Mouse (Mus musculus): ENCODE data around the gene Hist2h2ab. TPM values are rescaled to one million over a fixed set of nuclear protein-coding genes. Genes with fewer than 3 reads are reported as not detected.
A peak's percentile ranks its signal among the peaks of the same experiment; 100 is the strongest.

Gene Hist2h2ab
- total and polyA plus RNA-seq, 3 experiments: 0.14 to 435 (median 38.7) TPM

- no peaks in the 10 kb centered on the region for H3K36me3 ChIP-seq (replicated peaks)
- DNase-seq (ENCODE audit: low spot score) (no peak), ATAC-seq (ENCODE audit: extremely low read depth, insufficient number of reproducible peaks, low FRiP score, poor library complexity, severe bottlenecking) (no peak)
- H3K9me3 ChIP-seq (replicated peaks): no peaks in the 10 kb centered on the region
- H3K27me3 ChIP-seq (ENCODE audit: insufficient read depth, low read length): no peaks in the 10 kb centered on the region
- peak overlapping the region; percentile 56 for H3K4me3 ChIP-seq (ENCODE audit: low read depth, low read length)
- H3K4me1 ChIP-seq (ENCODE audit: insufficient read depth, low read depth, low read length): peaks cover 42% of the 10 kb centered on the region
- no peak for TF ChIP-seq GATA1 (IDR thresholded peaks at IDR 0.05; ENCODE audit: borderline replicate concordance, low read length)
- peak; percentile 81; the same call in 1 of the 2 replicates for TF ChIP-seq POLR2AphosphoS5 (IDR thresholded peaks at IDR 0.05; ENCODE audit: insufficient replicate concordance, low read depth, low read length)
- TF ChIP-seq GATA2 (IDR thresholded peaks at IDR 0.05; ENCODE audit: borderline replicate concordance, low read depth, low read length): no peak
- no peak for TF ChIP-seq CTCF (IDR thresholded peaks at IDR 0.05; ENCODE audit: low read depth, low read length)
- no peak for TF ChIP-seq TAL1 (conservative IDR thresholded peaks at IDR 0.05; ENCODE audit: low read depth, low read length)
Observed at GRCm38 (mm10) chr3:96247356-96248140, 27.9 kb downstream of the Hist2h2ab start.

- Histone ChIP-seq H3K27me3 (ENCODE audit: insufficient read depth, low read length) (no peaks in the 10 kb centered on the region), H3K4me1 (ENCODE audit: insufficient read depth, low read depth, low read length) (peaks cover 42% of the 10 kb centered on the region), H3K36me3 (replicated peaks) (no peaks in the 10 kb centered on the region), H3K4me3 (ENCODE audit: low read depth, low read length) (no peak overlapping the region), H3K9me3 (replicated peaks) (no peaks in the 10 kb centered on the region)
- TF ChIP-seq CTCF (IDR thresholded peaks at IDR 0.05; ENCODE audit: low read depth, low read length): no peak
- TF ChIP-seq GATA2 (IDR thresholded peaks at IDR 0.05; ENCODE audit: borderline replicate concordance, low read depth, low read length): no peak
- peak; percentile 74; the same call in 1 of the 2 replicates for TF ChIP-seq POLR2AphosphoS5 (IDR thresholded peaks at IDR 0.05; ENCODE audit: insufficient replicate concordance, low read depth, low read length)
- no peak for ATAC-seq (ENCODE audit: extremely low read depth, insufficient number of reproducible peaks, low FRiP score, poor library complexity, severe bottlenecking)
- no peak for DNase-seq (ENCODE audit: low spot score)
Observed at GRCm38 (mm10) chr3:96248141-96249033, 28.7 kb downstream of the Hist2h2ab start.

GRCm38 (mm10) chr3:96249034-96249345, 29.3 kb downstream of the Hist2h2ab start:
- Histone ChIP-seq H3K4me1 (ENCODE audit: insufficient read depth, low read depth, low read length) (peaks cover 41% of the 10 kb centered on the region), H3K36me3 (replicated peaks) (no peaks in the 10 kb centered on the region), H3K27me3 (ENCODE audit: insufficient read depth, low read length) (no peaks in the 10 kb centered on the region), H3K4me3 (ENCODE audit: low read depth, low read length) (no peak overlapping the region), H3K9me3 (replicated peaks) (no peaks in the 10 kb centered on the region)
- ATAC-seq (ENCODE audit: extremely low read depth, insufficient number of reproducible peaks, low FRiP score, poor library complexity, severe bottlenecking) (no peak), DNase-seq (ENCODE audit: low spot score) (no peak)
- TF ChIP-seq GATA2 (IDR thresholded peaks at IDR 0.05; ENCODE audit: borderline replicate concordance, low read depth, low read length) (no peak), GATA1 (IDR thresholded peaks at IDR 0.05; ENCODE audit: borderline replicate concordance, low read length) (no peak), CTCF (IDR thresholded peaks at IDR 0.05; ENCODE audit: low read depth, low read length) (no peak), POLR2AphosphoS5 (IDR thresholded peaks at IDR 0.05; ENCODE audit: insufficient replicate concordance, low read depth, low read length) (no peak), TAL1 (conservative IDR thresholded peaks at IDR 0.05; ENCODE audit: low read depth, low read length) (no peak)

- no peak for ATAC-seq (ENCODE audit: extremely low read depth, insufficient number of reproducible peaks, low FRiP score, poor library complexity, severe bottlenecking)
- TF ChIP-seq POLR2AphosphoS5 (IDR thresholded peaks at IDR 0.05; ENCODE audit: insufficient replicate concordance, low read depth, low read length) (no peak), GATA2 (IDR thresholded peaks at IDR 0.05; ENCODE audit: borderline replicate concordance, low read depth, low read length) (no peak), GATA1 (IDR thresholded peaks at IDR 0.05; ENCODE audit: borderline replicate concordance, low read length) (no peak), CTCF (IDR thresholded peaks at IDR 0.05; ENCODE audit: low read depth, low read length) (no peak), TAL1 (conservative IDR thresholded peaks at IDR 0.05; ENCODE audit: low read depth, low read length) (no peak)
- Histone ChIP-seq H3K36me3 (replicated peaks) (no peaks in the 10 kb centered on the region), H3K4me1 (ENCODE audit: insufficient read depth, low read depth, low read length) (peaks cover 48% of the 10 kb centered on the region), H3K9me3 (replicated peaks) (no peaks in the 10 kb centered on the region), H3K4me3 (ENCODE audit: low read depth, low read length) (no peak overlapping the region), H3K27me3 (ENCODE audit: insufficient read depth, low read length) (no peaks in the 10 kb centered on the region)
- DNase-seq (ENCODE audit: low spot score): no peak
Observed at GRCm38 (mm10) chr3:96250890-96251289, 31.2 kb downstream of the Hist2h2ab start.

- DNase-seq (ENCODE audit: low spot score) (no peak), ATAC-seq (ENCODE audit: extremely low read depth, insufficient number of reproducible peaks, low FRiP score, poor library complexity, severe bottlenecking) (no peak)
- no peak for TF ChIP-seq CTCF (IDR thresholded peaks at IDR 0.05; ENCODE audit: low read depth, low read length)
- no peak for TF ChIP-seq GATA1 (IDR thresholded peaks at IDR 0.05; ENCODE audit: borderline replicate concordance, low read length)
- TF ChIP-seq TAL1 (conservative IDR thresholded peaks at IDR 0.05; ENCODE audit: low read depth, low read length): no peak
- no peak for TF ChIP-seq POLR2AphosphoS5 (IDR thresholded peaks at IDR 0.05; ENCODE audit: insufficient replicate concordance, low read depth, low read length)
- no peak for TF ChIP-seq GATA2 (IDR thresholded peaks at IDR 0.05; ENCODE audit: borderline replicate concordance, low read depth, low read length)
- no peaks in the 10 kb centered on the region for H3K36me3 ChIP-seq (replicated peaks)
- peaks cover 54% of the 10 kb centered on the region for H3K4me1 ChIP-seq (ENCODE audit: insufficient read depth, low read depth, low read length)
- H3K4me3 ChIP-seq (ENCODE audit: low read depth, low read length): no peak overlapping the region
- no peaks in the 10 kb centered on the region for H3K9me3 ChIP-seq (replicated peaks)
- H3K27me3 ChIP-seq (ENCODE audit: insufficient read depth, low read length): no peaks in the 10 kb centered on the region
Observed at GRCm38 (mm10) chr3:96251787-96252186, 32.1 kb downstream of the Hist2h2ab start.
